Mouse (Mus musculus) lung, postnatal 0 days (tissue): ENCODE measurements around the gene Mterf1b. TPM values are rescaled to one million over a fixed set of nuclear protein-coding genes. Genes with fewer than 3 reads are reported as not detected.
"Not testable (repeated sequence)": the region's sequence is repeated elsewhere in the genome, so short reads cannot be mapped to it uniquely, and the experiment has no call there.

Source experiments
- ATAC-seq: fragments of 200-750 bp; cut with Nextera tagmentation; 2 replicates; pipeline ENCODE4 v1.8.0; 2017; ENCODE audit warnings: moderate library complexity
- DNase-seq: peaks from one replicate; pipeline ENCODE4 v3.0.0-alpha.2; 2016; ENCODE audit warnings: low spot score
- H3K27ac ChIP-seq: fragments of 300-500 bp; sonication (generic); 2 replicates; pipeline ENCODE4 v1.5.1; 2014; ENCODE audit warnings: antibody characterized with exemption, mild to moderate bottlenecking, low read length, mixed read lengths
- H3K27me3 ChIP-seq: fragments of 300-500 bp; sonication (generic); replicated peaks from 2 replicates; pipeline ENCODE4 v1.6.1; 2014; ENCODE audit warnings: low read length, mixed read lengths; ENCODE audit not compliant: insufficient read depth
- H3K36me3 ChIP-seq: fragments of 300-500 bp; sonication (generic); 2 replicates; pipeline ENCODE4 v1.6.1; 2014; ENCODE audit warnings: low read length, mixed read lengths; ENCODE audit not compliant: insufficient read depth
- H3K4me1 ChIP-seq: fragments of 300-500 bp; sonication (generic); 2 replicates; pipeline ENCODE4 v1.6.1; 2014; ENCODE audit warnings: antibody characterized with exemption, low read depth, low read length, mixed read lengths; ENCODE audit not compliant: insufficient read depth
- H3K4me2 ChIP-seq: fragments of 300-500 bp; sonication (generic); replicated peaks from 2 replicates; pipeline ENCODE4 v1.6.1; 2014; ENCODE audit warnings: low read depth, mild to moderate bottlenecking, low read length, moderate library complexity, mixed read lengths
- H3K4me3 ChIP-seq: fragments of 300-500 bp; sonication (generic); 2 replicates; pipeline ENCODE4 v1.5.1; 2014; ENCODE audit warnings: low read depth, low read length
- H3K9ac ChIP-seq: fragments of 300-500 bp; sonication (generic); replicated peaks from 2 replicates; pipeline ENCODE4 v1.6.1; 2014; ENCODE audit warnings: low read depth, mild to moderate bottlenecking
- H3K9me3 ChIP-seq: fragments of 300-500 bp; sonication (generic); 2 replicates; pipeline ENCODE4 v1.6.1; 2016; ENCODE audit warnings: low read length, mixed read lengths
- CTCF ChIP-seq: IDR thresholded peaks from 2 replicates; pipeline ENCODE4 v1.5.1; 2016; ENCODE audit warnings: antibody characterized with exemption, mild to moderate bottlenecking
- EP300 ChIP-seq: IDR thresholded peaks from 2 replicates; pipeline ENCODE4 v1.6.1; 2016; ENCODE audit warnings: antibody characterized with exemption, mild to moderate bottlenecking, control low read depth
- WGBS: fragments of 180-500 bp; shearing (Covaris S2); extraction: QIAGEN DNeasy Blood & Tissue Kit; methylation state at CpG from one replicate; pipeline ENCODE4 v1.1.7; 2014; 5-methylcytosine and 5-hydroxymethylcytosine counted together
- polyA plus RNA-seq: library from polyadenylated mRNA; unstranded; fragments of >200 nt; fragmentation: Nextera tagmentation; extraction: Ambion mirVana; gene quantifications from 2 replicates; pipeline ENCODE4 v1.2.1, GENCODE M21; 2015

The Mterf1b gene
- polyA plus RNA-seq, result 1.9 and 2.5 TPM in 2 replicates

DNA sequence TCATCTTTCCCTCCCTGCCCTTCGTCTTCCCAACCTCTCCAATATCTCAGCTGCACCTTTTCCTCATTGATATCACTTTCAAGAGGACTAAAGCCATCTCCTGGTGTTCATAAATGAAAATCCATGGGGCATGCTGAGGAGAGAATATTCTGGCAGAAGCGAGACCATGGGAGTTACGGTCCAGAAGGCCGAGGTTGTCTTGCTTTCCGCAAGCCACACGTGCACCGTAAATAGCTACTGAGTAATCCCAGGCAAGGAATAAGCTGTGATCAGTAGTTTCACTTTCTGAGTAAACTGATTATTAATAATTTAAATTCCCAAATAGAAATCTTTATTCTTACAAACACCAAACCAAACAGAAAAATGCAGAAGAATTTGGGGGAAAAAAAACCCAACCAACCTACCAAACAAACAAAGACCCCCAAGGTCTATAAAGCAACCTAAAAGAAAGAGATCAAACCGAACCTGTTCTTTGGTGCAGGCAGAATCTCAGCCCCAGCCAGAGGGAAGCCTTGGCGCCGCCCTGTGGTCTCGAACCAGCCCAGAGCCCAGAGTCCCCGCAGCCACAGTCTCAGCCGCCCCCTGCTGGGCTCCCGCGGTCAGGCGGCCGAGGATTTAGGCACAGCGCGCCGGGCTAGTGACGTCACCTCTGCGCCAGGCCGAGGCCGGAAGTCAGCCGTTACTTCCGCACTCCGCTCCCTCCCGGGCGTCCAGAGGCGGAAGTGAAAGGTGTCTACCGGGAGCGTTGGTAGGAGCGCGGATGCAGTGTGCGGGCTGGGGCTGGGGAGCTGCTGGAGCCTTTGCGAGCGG is at the start of gene Mterf1b:
TSS of gene Mterf1b (plus strand) at position 697 of the 810 bp plus-strand sequence.
- Histone ChIP-seq H3K4me3 (peak within 1 kb of the TSS; percentile 42), H3K4me2 (peak within 1 kb of the TSS; percentile 73)
- H3K27ac ChIP-seq, H3K9ac ChIP-seq, H3K36me3 ChIP-seq, H3K27me3 ChIP-seq, H3K9me3 ChIP-seq, H3K4me1 ChIP-seq, DNase-seq: not testable (repeated sequence)
- TF ChIP-seq CTCF, result peak; percentile 33
- 60% methylated on average over 11 of the region's 37 CpGs for WGBS
- ATAC-seq, result peak; percentile 99

DNA sequence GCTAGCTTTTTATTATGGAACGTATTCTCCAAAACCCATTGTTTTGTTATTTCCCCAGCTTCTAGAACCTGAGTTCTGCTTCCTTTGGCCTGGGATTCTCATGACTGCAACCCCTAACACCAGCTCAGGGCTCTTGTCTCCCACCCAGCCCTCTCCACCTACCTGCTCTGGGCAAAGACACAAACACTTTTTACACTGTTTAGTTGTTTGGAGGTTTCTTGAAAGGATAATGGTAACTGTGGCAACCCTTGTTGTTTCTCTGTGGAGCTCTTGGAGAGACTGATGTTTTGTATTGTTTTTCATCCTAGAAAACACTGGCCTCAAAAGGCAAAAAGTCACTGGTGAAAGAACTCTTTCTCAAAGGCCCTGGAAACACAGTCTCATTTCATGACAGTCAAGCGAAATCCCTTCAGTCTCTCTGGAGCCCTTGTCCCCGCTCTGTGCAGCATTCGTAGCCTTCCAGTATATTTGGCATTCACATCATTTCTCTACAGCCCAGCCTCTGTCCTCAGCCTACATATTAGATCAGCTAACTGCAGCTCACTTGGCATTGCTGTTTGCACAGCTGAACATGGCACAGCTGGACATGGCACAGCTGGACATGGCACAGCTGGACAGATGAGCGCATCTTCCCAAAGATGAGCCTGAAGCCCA is 32.6 kb upstream of the Mterf1b start:
- DNase-seq, ATAC-seq, H3K27ac ChIP-seq, H3K9ac ChIP-seq, H3K4me3 ChIP-seq, H3K9me3 ChIP-seq, H3K4me2 ChIP-seq, H3K4me1 ChIP-seq, H3K36me3 ChIP-seq, H3K27me3 ChIP-seq: not testable (repeated sequence)
- WGBS, result 87% methylated on average over 4 of the region's 5 CpGs

DNA sequence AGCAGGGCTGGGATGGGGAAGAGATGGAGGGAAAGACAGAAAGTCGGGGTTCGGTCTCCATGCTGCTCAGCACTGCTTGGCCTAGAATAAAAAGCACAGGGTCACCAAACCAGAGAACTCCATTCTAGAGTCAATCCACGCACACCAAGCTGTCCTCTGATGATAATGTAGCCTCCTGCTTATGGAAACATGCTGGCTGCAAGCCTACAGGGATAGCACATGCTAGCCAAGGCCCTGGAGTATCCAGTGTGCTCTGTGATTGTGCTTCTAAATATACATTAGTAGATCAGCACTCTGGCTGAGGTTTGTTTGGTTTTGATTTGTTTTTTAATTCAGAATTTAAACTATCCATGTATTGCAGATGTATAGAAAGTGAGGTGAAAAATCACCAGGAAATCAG is 30.6 kb upstream of the Mterf1b start:
- no peak overlapping the region for H3K4me3 ChIP-seq
- TF ChIP-seq CTCF (no peak), EP300 (no peak)
- no peaks in the 10 kb centered on the region for H3K27me3 ChIP-seq
- no peaks in the 10 kb centered on the region for H3K4me1 ChIP-seq
- DNase-seq (no peak), ATAC-seq (no peak)
- no peak overlapping the region for H3K4me2 ChIP-seq
- no peaks in the 10 kb centered on the region for H3K9me3 ChIP-seq
- no peaks in the 10 kb centered on the region for H3K36me3 ChIP-seq
- H3K9ac ChIP-seq, result no peak overlapping the region
- H3K27ac ChIP-seq, result no peak overlapping the region
- 76% methylated on average over 3 of the region's 3 CpGs for WGBS

DNA sequence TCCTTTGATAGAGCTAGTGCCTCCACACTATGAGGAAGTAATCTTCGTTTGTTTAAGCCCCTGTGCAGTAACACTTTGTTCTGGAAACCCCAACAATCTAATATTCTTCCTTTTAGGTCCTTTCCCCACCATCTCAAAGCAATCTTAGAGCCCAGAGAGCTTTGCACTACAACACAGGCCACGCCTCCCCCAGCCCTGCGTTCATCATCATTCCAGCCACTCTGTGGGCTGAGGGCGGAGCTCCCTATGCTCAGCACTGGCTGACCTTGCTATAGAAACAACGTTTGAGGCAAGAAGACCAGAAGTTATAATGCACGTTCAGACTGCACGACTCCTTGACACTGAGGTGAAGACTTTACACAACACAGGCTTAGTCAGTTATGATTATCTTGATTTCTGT is 29.7 kb upstream of the Mterf1b start:
- 41% methylated on average over 7 of the region's 7 CpGs for WGBS
- no peaks in the 10 kb centered on the region for H3K4me1 ChIP-seq
- TF ChIP-seq CTCF (no peak), EP300 (no peak)
- H3K9me3 ChIP-seq, result no peaks in the 10 kb centered on the region
- no peak overlapping the region for H3K27ac ChIP-seq
- no peaks in the 10 kb centered on the region for H3K27me3 ChIP-seq
- no peak overlapping the region for H3K4me3 ChIP-seq
- H3K36me3 ChIP-seq, result no peaks in the 10 kb centered on the region
- ATAC-seq (no peak), DNase-seq (no peak)
- no peak overlapping the region for H3K4me2 ChIP-seq
- H3K9ac ChIP-seq, result no peak overlapping the region

DNA sequence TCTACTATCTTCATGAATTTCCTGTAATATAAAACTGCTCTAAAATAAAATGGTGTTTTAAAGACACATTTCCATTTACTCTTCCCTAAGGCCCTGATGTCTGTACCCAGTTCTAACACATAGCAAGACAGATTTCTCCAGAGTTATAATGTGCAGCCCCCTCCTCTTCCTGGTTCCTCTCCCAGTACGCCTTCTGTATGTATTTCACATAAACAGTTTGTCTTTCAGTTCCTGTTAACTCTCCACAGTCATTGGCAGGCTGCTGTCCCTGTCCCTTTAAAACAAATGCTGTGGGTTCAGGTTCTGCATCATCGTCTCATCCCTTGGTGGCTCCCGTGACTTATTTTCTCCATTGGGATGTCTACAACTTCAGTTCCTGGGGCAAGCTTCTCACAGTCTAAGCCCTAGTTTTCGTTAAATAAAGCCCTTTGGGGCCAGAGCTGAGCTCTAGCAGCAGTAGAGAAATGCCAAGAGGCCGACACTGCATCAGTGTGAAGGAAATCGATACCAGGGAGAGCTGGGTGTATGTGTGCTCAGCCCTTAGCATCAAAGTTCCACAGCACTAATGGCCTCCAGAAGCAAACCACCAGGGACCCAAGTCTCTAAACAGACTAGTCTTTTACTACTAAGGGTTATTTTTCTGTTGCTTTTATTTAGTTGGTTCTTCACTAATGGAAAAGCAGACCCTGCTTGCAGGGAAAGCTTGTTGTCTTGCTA is 24.2 kb upstream of the Mterf1b start:
- not testable (repeated sequence) for H3K4me3 ChIP-seq, H3K4me1 ChIP-seq, H3K36me3 ChIP-seq, ATAC-seq, H3K4me2 ChIP-seq, H3K9me3 ChIP-seq, H3K27ac ChIP-seq, H3K27me3 ChIP-seq, DNase-seq, H3K9ac ChIP-seq
- 45% methylated on average over 6 of the region's 6 CpGs for WGBS

DNA sequence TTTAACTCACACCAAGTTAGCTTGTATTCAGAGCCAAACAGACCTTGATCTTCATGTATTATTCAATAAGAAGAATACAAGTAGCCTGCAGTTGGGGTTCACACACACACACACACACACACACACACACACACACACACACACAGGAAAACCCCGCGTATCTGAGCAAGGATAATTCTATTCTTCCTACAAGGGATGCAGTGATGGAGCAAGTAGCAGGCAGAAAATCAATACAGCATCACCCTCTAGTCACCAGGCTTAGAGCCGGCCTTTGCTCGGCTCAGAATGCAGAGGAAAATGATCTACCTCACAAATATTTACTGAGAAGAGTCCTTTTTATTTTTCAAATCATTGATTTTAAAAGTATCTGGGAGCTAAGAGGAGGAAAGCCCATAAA is 23.6 kb upstream of the Mterf1b start:
- H3K4me2 ChIP-seq, H3K36me3 ChIP-seq, H3K9ac ChIP-seq, ATAC-seq, H3K27ac ChIP-seq, H3K4me1 ChIP-seq, H3K4me3 ChIP-seq, H3K9me3 ChIP-seq, DNase-seq, H3K27me3 ChIP-seq: not testable (repeated sequence)
- WGBS, result 70% methylated on average over 4 of the region's 4 CpGs

DNA sequence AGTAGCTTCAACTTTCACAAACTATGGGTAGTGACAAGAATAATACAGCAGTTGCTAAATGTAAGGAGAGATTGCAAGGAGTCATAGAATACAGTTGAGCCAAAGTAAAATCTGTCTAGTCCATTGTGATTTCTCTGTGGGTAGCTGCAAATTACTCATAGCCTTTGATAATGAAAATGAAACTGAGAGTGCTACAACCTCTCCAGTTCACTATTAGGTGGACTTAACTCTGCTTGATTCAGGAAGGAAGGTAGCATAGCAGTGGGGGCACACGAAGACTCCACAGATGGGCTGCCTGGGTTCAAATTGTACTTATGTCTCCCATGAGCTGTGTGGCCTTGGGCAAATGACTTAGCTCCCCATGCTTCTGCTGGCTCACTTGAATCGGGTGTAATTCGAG is 15.7 kb upstream of the Mterf1b start:
- DNase-seq, ATAC-seq, H3K27me3 ChIP-seq, H3K9ac ChIP-seq, H3K9me3 ChIP-seq, H3K4me3 ChIP-seq, H3K36me3 ChIP-seq, H3K27ac ChIP-seq, H3K4me1 ChIP-seq, H3K4me2 ChIP-seq: not testable (repeated sequence)
- 83% methylated on average over 3 of the region's 3 CpGs for WGBS
